15 mouse cellular contexts compared by ENCODE assay signal in the genomic region with DNA sequence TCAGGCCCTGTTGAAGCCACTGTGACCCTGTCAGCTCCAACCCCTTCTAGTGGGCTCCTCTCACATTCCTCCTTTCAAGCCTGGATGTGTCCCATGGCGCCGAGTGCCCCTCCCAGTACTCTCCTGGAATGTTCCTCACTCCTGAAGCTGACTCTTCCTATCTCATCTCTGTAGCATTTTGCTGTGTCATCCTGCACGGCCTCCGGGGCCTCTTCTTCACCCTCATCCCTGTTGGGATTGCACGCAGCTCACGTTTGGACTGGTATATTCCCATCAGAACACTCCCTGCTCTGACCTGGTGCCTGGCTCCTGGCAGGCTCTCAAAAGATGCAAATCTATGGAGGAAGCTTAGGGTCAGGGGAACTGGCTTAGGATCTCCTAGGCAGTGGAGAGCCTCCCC. TPM values are rescaled to one million over a fixed set of nuclear protein-coding genes. Genes with fewer than 3 reads are reported as not detected.
DNase-seq lines count a peak whose midpoint lies in the region; ATAC-seq and TF ChIP-seq lines count a peak whose summit lies in the region.
"Had no signal": no experiment of that assay in that cellular context is flagged by ENCODE, and none has a peak within 500 bp of the region (broad histone marks: within the 10 kb centered on the region; RNA-seq: fewer than 3 reads in every experiment).

No protein-coding gene starts in this region.

- H3K9ac ChIP-seq in midbrain, embryonic 12.5 days (replicated peaks): peak overlapping the region; percentile 41
- H3K9ac ChIP-seq in midbrain, embryonic 14.5 days (replicated peaks; ENCODE audit: low read length): no peak overlapping the region
- H3K9ac ChIP-seq in liver, embryonic 15.5 days: peak overlapping the region; percentile 47
- H3K9ac ChIP-seq: forebrain, embryonic 13.5 days; lung, embryonic 15.5 days had no signal

- intact Hi-C loops in heart, postnatal 25 days (cut with DNase I): loop anchor here (1.0 kb wide), 1 partner anchor 160 kb away; no protein-coding TSS in a partner anchor
- intact Hi-C loops in gastrocnemius, adult 2 months (cut with DNase I): no loop called here

- peaks cover 28% of the 10 kb centered on the region for H3K4me1 ChIP-seq in heart, embryonic 10.5 days
- H3K4me1 ChIP-seq in midbrain, embryonic 12.5 days: peaks cover 21% of the 10 kb centered on the region
- H3K4me1 ChIP-seq in midbrain, embryonic 14.5 days (ENCODE audit: control insufficient read depth, insufficient read depth, low read length): 0 out of 2 replicates have a peak, but pooled peaks cover 11% of the 10 kb centered on the region
- peaks cover 83% of the 10 kb centered on the region for H3K4me1 ChIP-seq in liver, embryonic 15.5 days (replicated peaks)

- H3K27me3 ChIP-seq in heart, embryonic 10.5 days (ENCODE audit: insufficient read depth, poor library complexity, severe bottlenecking): 0 out of 2 replicates have a peak, but pooled peaks cover 2% of the 10 kb centered on the region
- no peaks in the 10 kb centered on the region for H3K27me3 ChIP-seq in midbrain, embryonic 12.5 days
- H3K27me3 ChIP-seq in midbrain, embryonic 14.5 days (ENCODE audit: control insufficient read depth, insufficient read depth, low read length): no peaks in the 10 kb centered on the region
- no peaks in the 10 kb centered on the region for H3K27me3 ChIP-seq in liver, embryonic 15.5 days
- H3K27me3 ChIP-seq: lung, embryonic 15.5 days had no signal

- no peak overlapping the region for H3K4me2 ChIP-seq in midbrain, embryonic 12.5 days (replicated peaks)
- H3K4me2 ChIP-seq in midbrain, embryonic 14.5 days (ENCODE audit: low read length): no peak overlapping the region
- peak overlapping the region; percentile 71 for H3K4me2 ChIP-seq in liver, embryonic 15.5 days
- H3K4me2 ChIP-seq: forebrain, embryonic 13.5 days; lung, embryonic 15.5 days had no signal

- no peak for DNase-seq in heart, embryonic 10.5 days (ENCODE audit: low spot score)
- DNase-seq in heart, postnatal 25 days (ENCODE audit: low spot score): no peak
- DNase-seq in midbrain, embryonic 14.5 days: no peak
- peak; percentile 82 for DNase-seq in c-Kit-negative CD71-positive TER-119-positive erythroid progenitor cells, embryonic 14.5 days (ENCODE audit: low read depth, low spot score)
- no peak for DNase-seq in gastrocnemius, adult 2 months
- no peak for DNase-seq in left cerebral cortex, adult 11 months (ENCODE audit: low spot score)
- DNase-seq: adrenal gland, adult 8-10 months; cerebellum, adult 11 months; gastrocnemius, postnatal 36 days had no signal

- ATAC-seq in midbrain, embryonic 12.5 days (ENCODE audit: low FRiP score, low read depth): no peak
- ATAC-seq in midbrain, embryonic 14.5 days (ENCODE audit: low FRiP score, low TSS enrichment): no peak
- ATAC-seq in liver, embryonic 15.5 days (ENCODE audit: insufficient read depth): peak; percentile 68
- ATAC-seq: forebrain, embryonic 13.5 days had no signal

- peaks cover under 1% of the 10 kb centered on the region; the same call in 1 of the 2 replicates for H3K36me3 ChIP-seq in heart, embryonic 10.5 days
- H3K36me3 ChIP-seq in midbrain, embryonic 12.5 days: no peaks in the 10 kb centered on the region
- H3K36me3 ChIP-seq in midbrain, embryonic 14.5 days (ENCODE audit: control insufficient read depth, insufficient read depth, low read length): no peaks in the 10 kb centered on the region
- H3K36me3 ChIP-seq in liver, embryonic 15.5 days (replicated peaks): peaks cover 1% of the 10 kb centered on the region; the same call in 1 of the 2 replicates
- H3K36me3 ChIP-seq: lung, embryonic 15.5 days had no signal

- no peak for TF ChIP-seq CTCF in gastrocnemius, adult 2 months (IDR thresholded peaks at IDR 0.05)

- H3K4me3 ChIP-seq in heart, embryonic 10.5 days: no peak overlapping the region
- no peak overlapping the region for H3K4me3 ChIP-seq in midbrain, embryonic 12.5 days
- H3K4me3 ChIP-seq in midbrain, embryonic 14.5 days (replicated peaks; ENCODE audit: low read depth, low read length): no peak overlapping the region
- peak overlapping the region; percentile 32 for H3K4me3 ChIP-seq in liver, embryonic 15.5 days (replicated peaks)
- H3K4me3 ChIP-seq in gastrocnemius, adult 2 months: no peak overlapping the region
- H3K4me3 ChIP-seq: forebrain, embryonic 13.5 days; lung, embryonic 15.5 days had no signal

- H3K27ac ChIP-seq in heart, embryonic 10.5 days: peak overlapping the region; percentile 30; the same call in 1 of the 2 replicates
- no peak overlapping the region for H3K27ac ChIP-seq in midbrain, embryonic 12.5 days (replicated peaks)
- H3K27ac ChIP-seq in midbrain, embryonic 14.5 days (replicated peaks; ENCODE audit: low read depth, low read length): no peak overlapping the region
- H3K27ac ChIP-seq in liver, embryonic 15.5 days (replicated peaks): peak overlapping the region; percentile 92
- H3K27ac ChIP-seq in gastrocnemius, adult 2 months: no peak overlapping the region
- H3K27ac ChIP-seq: forebrain, embryonic 13.5 days; kidney, postnatal 0 days; lung, embryonic 15.5 days had no signal

- no peaks in the 10 kb centered on the region for H3K9me3 ChIP-seq in heart, embryonic 10.5 days
- H3K9me3 ChIP-seq in midbrain, embryonic 12.5 days: no peaks in the 10 kb centered on the region
- no peaks in the 10 kb centered on the region for H3K9me3 ChIP-seq in midbrain, embryonic 14.5 days (ENCODE audit: control insufficient read depth, low read length)
- no peaks in the 10 kb centered on the region for H3K9me3 ChIP-seq in liver, embryonic 15.5 days (replicated peaks)
- H3K9me3 ChIP-seq: forebrain, embryonic 13.5 days; lung, embryonic 15.5 days had no signal

- 37% methylated on average over 6 of the region's 6 CpGs for WGBS in heart, embryonic 10.5 days
- 78% methylated on average over 6 of the region's 6 CpGs for whole genome bisulfite sequencing in midbrain, embryonic 12.5 days
- WGBS in midbrain, embryonic 14.5 days: 71% methylated on average over 6 of the region's 6 CpGs
- WGBS in liver, embryonic 15.5 days (ENCODE audit: insufficient replicate concordance): 13% methylated on average over 6 of the region's 6 CpGs

RNA-seq across cellular contexts. Expression of a gene that starts 2.8 kb away (rescaled TPM):
- polyA plus RNA-seq in heart, embryonic 10.5 days (2016; fragmentation: Nextera tagmentation; extraction: Ambion mirVana): 70.0 and 80.7 TPM in 2 replicates
- 10 to 100 TPM in 1 of 2 experiments, 1 to 10 TPM in 1; 8.9 to 11.2 TPM for total RNA-seq in heart, postnatal 25 days (2021)
- polyA plus RNA-seq in midbrain, embryonic 12.5 days (2016; fragmentation: Nextera tagmentation; extraction: Ambion mirVana): 57.4 and 59.6 TPM in 2 replicates
- 17.6 and 23.4 TPM in 2 replicates for polyA plus RNA-seq in midbrain, embryonic 14.5 days (2014; fragmentation: Nextera tagmentation; extraction: Ambion mirVana)
- polyA plus RNA-seq in liver, embryonic 15.5 days (2015; fragmentation: Nextera tagmentation; extraction: Ambion mirVana): 53.8 and 58.9 TPM in 2 replicates
- total RNA-seq in gastrocnemius, adult 2 months (2021): 1 to 10 TPM; 8.9 to 9.2 TPM

RNA-seq across cellular contexts. Expression of a gene that starts 19.2 kb away (rescaled TPM):
- not detected in 2 replicates for polyA plus RNA-seq in heart, embryonic 10.5 days (2016; fragmentation: Nextera tagmentation; extraction: Ambion mirVana)
- total RNA-seq in heart, postnatal 25 days (2021): not detected
- not detected in 2 replicates for polyA plus RNA-seq in midbrain, embryonic 12.5 days (2016; fragmentation: Nextera tagmentation; extraction: Ambion mirVana)
- polyA plus RNA-seq in midbrain, embryonic 14.5 days (2014; fragmentation: Nextera tagmentation; extraction: Ambion mirVana): not detected in 2 replicates
- polyA plus RNA-seq in liver, embryonic 15.5 days (2015; fragmentation: Nextera tagmentation; extraction: Ambion mirVana): 0.05 TPM in 1 of 2 replicates, not detected in the other
- not detected for total RNA-seq in gastrocnemius, adult 2 months (2021)
- total RNA-seq: adrenal gland, adult 8-10 months; gastrocnemius, postnatal 36 days; left cerebral cortex, adult 18-20 months had no signal
- polyA plus RNA-seq: forebrain, embryonic 13.5 days; kidney, postnatal 0 days; lung, embryonic 15.5 days had no signal

RNA-seq across cellular contexts. Expression of a gene that starts 42.2 kb away (rescaled TPM):
- polyA plus RNA-seq in heart, embryonic 10.5 days (2016; fragmentation: Nextera tagmentation; extraction: Ambion mirVana): 5.9 and 7.4 TPM in 2 replicates
- 1 to 10 TPM; 9.1 to 9.8 TPM for total RNA-seq in heart, postnatal 25 days (2021)
- 3.6 and 3.8 TPM in 2 replicates for polyA plus RNA-seq in midbrain, embryonic 12.5 days (2016; fragmentation: Nextera tagmentation; extraction: Ambion mirVana)
- 12.3 and 16.2 TPM in 2 replicates for polyA plus RNA-seq in midbrain, embryonic 14.5 days (2014; fragmentation: Nextera tagmentation; extraction: Ambion mirVana)
- polyA plus RNA-seq in liver, embryonic 15.5 days (2015; fragmentation: Nextera tagmentation; extraction: Ambion mirVana): 2.9 and 3.1 TPM in 2 replicates
- 10 to 100 TPM in 1 of 2 experiments, 1 to 10 TPM in 1; 8.2 to 14.3 TPM for total RNA-seq in gastrocnemius, adult 2 months (2021)

RNA-seq across cellular contexts. Expression of a gene that starts 48.9 kb away (rescaled TPM):
- 7.3 and 7.4 TPM in 2 replicates for polyA plus RNA-seq in heart, embryonic 10.5 days (2016; fragmentation: Nextera tagmentation; extraction: Ambion mirVana)
- total RNA-seq in heart, postnatal 25 days (2021): 10 to 100 TPM; 27.5 to 32.8 TPM
- polyA plus RNA-seq in midbrain, embryonic 12.5 days (2016; fragmentation: Nextera tagmentation; extraction: Ambion mirVana): 3.8 and 4.5 TPM in 2 replicates
- polyA plus RNA-seq in midbrain, embryonic 14.5 days (2014; fragmentation: Nextera tagmentation; extraction: Ambion mirVana): 2.4 and 2.6 TPM in 2 replicates
- 25.1 and 26.1 TPM in 2 replicates for polyA plus RNA-seq in liver, embryonic 15.5 days (2015; fragmentation: Nextera tagmentation; extraction: Ambion mirVana)
- total RNA-seq in gastrocnemius, adult 2 months (2021): 10 to 100 TPM; 87.0 to 93.7 TPM

RNA-seq across cellular contexts. Expression of a gene that starts 54.0 kb away (rescaled TPM):
- polyA plus RNA-seq in heart, embryonic 10.5 days (2016; fragmentation: Nextera tagmentation; extraction: Ambion mirVana): 134 and 150 TPM in 2 replicates
- total RNA-seq in heart, postnatal 25 days (2021): 10 to 100 TPM; 87.4 to 96.1 TPM
- 171 and 185 TPM in 2 replicates for polyA plus RNA-seq in midbrain, embryonic 12.5 days (2016; fragmentation: Nextera tagmentation; extraction: Ambion mirVana)
- 96.6 and 108 TPM in 2 replicates for polyA plus RNA-seq in midbrain, embryonic 14.5 days (2014; fragmentation: Nextera tagmentation; extraction: Ambion mirVana)
- 52.7 and 59.4 TPM in 2 replicates for polyA plus RNA-seq in liver, embryonic 15.5 days (2015; fragmentation: Nextera tagmentation; extraction: Ambion mirVana)
- total RNA-seq in gastrocnemius, adult 2 months (2021): 10 to 100 TPM; 87.8 to 88.4 TPM

Comparison
In these comparisons a context has a peak if more than half of its experiments do, and no peak if none do; other contexts are left out.
1. H3K27ac ChIP-seq: peak in heart, embryonic 10.5 days (single experiment) and liver, embryonic 15.5 days (single experiment); none in midbrain, embryonic 12.5 days (single experiment), midbrain, embryonic 14.5 days (single experiment) and gastrocnemius, adult 2 months (single experiment).